Mouse (Mus musculus) kidney, embryonic 16.5 days (tissue): Measurements from ENCODE around the gene Clec12b. TPM values are rescaled to one million over a fixed set of nuclear protein-coding genes. Genes with fewer than 3 reads are reported as not detected.

Experiments used
- ATAC-seq: fragments of 200-750 bp; cut with Nextera tagmentation; 2 replicates; pipeline ENCODE4 v1.8.0; 2017; ENCODE audit warnings: moderate TSS enrichment; ENCODE audit not compliant: low FRiP score, low TSS enrichment
- H3K27ac ChIP-seq: fragments of 300-500 bp; sonication (generic); 2 replicates; pipeline ENCODE4 v1.5.1; 2014; ENCODE audit warnings: low read length
- H3K27me3 ChIP-seq: fragments of 300-500 bp; sonication (generic); 2 replicates; pipeline ENCODE4 v1.6.1; 2014; ENCODE audit warnings: low read length, control low read depth, mixed read lengths; ENCODE audit not compliant: insufficient read depth
- H3K36me3 ChIP-seq: fragments of 300-500 bp; sonication (generic); 2 replicates; pipeline ENCODE4 v1.6.1; 2014; ENCODE audit warnings: low read length, control low read depth, mixed read lengths; ENCODE audit not compliant: insufficient read depth
- H3K4me1 ChIP-seq: fragments of 300-500 bp; sonication (generic); 2 replicates; pipeline ENCODE4 v1.6.1; 2014; ENCODE audit warnings: low read length, control low read depth, mixed read lengths; ENCODE audit not compliant: insufficient read depth
- H3K4me2 ChIP-seq: fragments of 300-500 bp; sonication (generic); replicated peaks from 2 replicates; pipeline ENCODE4 v1.6.1; 2014; ENCODE audit warnings: low read depth, low read length
- H3K4me3 ChIP-seq: fragments of 300-500 bp; sonication (generic); 2 replicates; pipeline ENCODE4 v1.5.1; 2014; ENCODE audit warnings: mild to moderate bottlenecking, low read length
- H3K9ac ChIP-seq: fragments of 300-500 bp; sonication (generic); replicated peaks from 2 replicates; pipeline ENCODE4 v1.6.1; 2014; ENCODE audit warnings: low read length
- H3K9me3 ChIP-seq: fragments of 300-500 bp; sonication (generic); 2 replicates; pipeline ENCODE4 v1.6.1; 2016; ENCODE audit warnings: low read length, control low read depth
- WGBS: fragments of 180-500 bp; shearing (Covaris S2); extraction: QIAGEN DNeasy Blood & Tissue Kit; methylation state at CpG from one replicate; pipeline ENCODE4 v1.1.7; 2014; 5-methylcytosine and 5-hydroxymethylcytosine counted together
- polyA plus RNA-seq: library from polyadenylated mRNA; unstranded; fragments of >200 nt; fragmentation: Nextera tagmentation; extraction: Ambion mirVana; gene quantifications from 2 replicates; pipeline ENCODE4 v1.2.1, GENCODE M21; 2015

Gene Clec12b
- polyA plus RNA-seq, 1 experiment from 2014 or later, result 0.11 TPM

GRCm38 (mm10) chr6:129407324-129407723 lies 21.6 kb upstream of the Clec12b start:
- WGBS, result 26% methylated on average over 2 of the region's 2 CpGs
- no peaks in the 10 kb centered on the region for H3K36me3 ChIP-seq
- no peak overlapping the region for H3K4me3 ChIP-seq
- 0 out of 2 replicates have a peak, but pooled peaks cover 5% of the 10 kb centered on the region for H3K4me1 ChIP-seq
- no peak overlapping the region for H3K4me2 ChIP-seq
- no peak overlapping the region for H3K9ac ChIP-seq
- H3K9me3 ChIP-seq, result no peaks in the 10 kb centered on the region
- H3K27ac ChIP-seq, result peak overlapping the region; percentile 78
- ATAC-seq, result no peak
- no peaks in the 10 kb centered on the region for H3K27me3 ChIP-seq

GRCm38 (mm10) chr6:129405999-129406398 lies 20.3 kb upstream of the Clec12b start:
- no peaks in the 10 kb centered on the region for H3K27me3 ChIP-seq
- ATAC-seq, result no peak; the same call in 1 of the 2 replicates
- no peaks in the 10 kb centered on the region for H3K36me3 ChIP-seq
- H3K27ac ChIP-seq, result no peak overlapping the region
- H3K9me3 ChIP-seq, result no peaks in the 10 kb centered on the region
- no peak overlapping the region for H3K9ac ChIP-seq
- 0 out of 2 replicates have a peak, but pooled peaks cover 5% of the 10 kb centered on the region for H3K4me1 ChIP-seq
- H3K4me3 ChIP-seq, result no peak overlapping the region
- H3K4me2 ChIP-seq, result no peak overlapping the region

- no peaks in the 10 kb centered on the region for H3K27me3 ChIP-seq
- H3K4me1 ChIP-seq, result 0 out of 2 replicates have a peak, but pooled peaks cover 8% of the 10 kb centered on the region
- no peak overlapping the region for H3K4me3 ChIP-seq
- no peaks in the 10 kb centered on the region for H3K36me3 ChIP-seq
- H3K9ac ChIP-seq, result no peak overlapping the region
- no peaks in the 10 kb centered on the region for H3K9me3 ChIP-seq
- WGBS, result 57% methylated on average over 6 of the region's 6 CpGs
- no peak overlapping the region for H3K27ac ChIP-seq
- no peak for ATAC-seq
- H3K4me2 ChIP-seq, result no peak overlapping the region
These were observed 17.7 kb upstream of the Clec12b start for GRCm38 (mm10) chr6:129403391-129403790.

- no peak overlapping the region for H3K27ac ChIP-seq
- H3K27me3 ChIP-seq, result no peaks in the 10 kb centered on the region
- WGBS, result 88% methylated on average over 2 of the region's 2 CpGs
- no peaks in the 10 kb centered on the region for H3K9me3 ChIP-seq
- H3K4me3 ChIP-seq, result no peak overlapping the region
- no peak for ATAC-seq
- no peak overlapping the region for H3K4me2 ChIP-seq
- H3K9ac ChIP-seq, result no peak overlapping the region
- no peaks in the 10 kb centered on the region for H3K36me3 ChIP-seq
- 0 out of 2 replicates have a peak, but pooled peaks cover 11% of the 10 kb centered on the region for H3K4me1 ChIP-seq
These were observed 16.7 kb upstream of the Clec12b start for GRCm38 (mm10) chr6:129402404-129402803.

- no peak for ATAC-seq
- WGBS, result 47% methylated on average over 6 of the region's 6 CpGs
- H3K27me3 ChIP-seq, result no peaks in the 10 kb centered on the region
These were observed 14.3 kb upstream of the Clec12b start for GRCm38 (mm10) chr6:129399945-129400344.

GRCm38 (mm10) chr6:129396997-129397396 lies 11.3 kb upstream of the Clec12b start, which contains the start of gene Clec1b:
Gene Clec1b (plus strand): TSS chr6:129397297.
- no peaks in the 10 kb centered on the region for H3K36me3 ChIP-seq
- no peak within 1 kb of the TSS for H3K4me3 ChIP-seq
- 0 out of 2 replicates have a peak, but pooled peaks cover 6% of the 10 kb centered on the region for H3K4me1 ChIP-seq
- no peak within 1 kb of the TSS for H3K4me2 ChIP-seq
- WGBS, result 72% methylated on average over 8 of the region's 8 CpGs
- no peaks in the 10 kb centered on the region for H3K9me3 ChIP-seq
- ATAC-seq, result no peak
- no peak within 1 kb of the TSS for H3K9ac ChIP-seq
- H3K27ac ChIP-seq, result 0 out of 2 replicates have a peak within 1 kb of the TSS, but pooled peaks have one; percentile 56
- no peaks in the 10 kb centered on the region for H3K27me3 ChIP-seq

More at GRCm38 (mm10) chr6:129399945-129400344, 14.3 kb upstream of the Clec12b start:
- H3K9me3 ChIP-seq, result no peaks in the 10 kb centered on the region
- no peaks in the 10 kb centered on the region for H3K36me3 ChIP-seq
- no peak overlapping the region for H3K9ac ChIP-seq
- 0 out of 2 replicates have a peak, but pooled peaks cover 6% of the 10 kb centered on the region for H3K4me1 ChIP-seq
- H3K4me2 ChIP-seq, result no peak overlapping the region
- H3K27ac ChIP-seq, result no peak overlapping the region
- no peak overlapping the region for H3K4me3 ChIP-seq

- Histone ChIP-seq H3K27me3 (no peaks in the 10 kb centered on the region), H3K4me2 (no peak overlapping the region), H3K9ac (no peak overlapping the region), H3K4me3 (no peak overlapping the region), H3K4me1 (0 out of 2 replicates have a peak, but pooled peaks cover 4% of the 10 kb centered on the region), H3K36me3 (no peaks in the 10 kb centered on the region), H3K9me3 (no peaks in the 10 kb centered on the region), H3K27ac (no peak overlapping the region)
- 69% methylated on average over 6 of the region's 6 CpGs for WGBS
- ATAC-seq, result peak; percentile 71; the same call in 1 of the 2 replicates
These were observed 8.1 kb upstream of the Clec12b start for GRCm38 (mm10) chr6:129393732-129394131.

GRCm38 (mm10) chr6:129393087-129393720 lies 7.5 kb upstream of the Clec12b start:
- Histone ChIP-seq H3K27ac (no peak overlapping the region), H3K36me3 (no peaks in the 10 kb centered on the region), H3K4me1 (0 out of 2 replicates have a peak, but pooled peaks cover 2% of the 10 kb centered on the region), H3K27me3 (no peaks in the 10 kb centered on the region), H3K4me3 (no peak overlapping the region), H3K4me2 (no peak overlapping the region), H3K9me3 (no peaks in the 10 kb centered on the region), H3K9ac (no peak overlapping the region)
- WGBS, result 19% methylated on average over 2 of the region's 2 CpGs
- ATAC-seq, result no peak; the same call in 1 of the 2 replicates

- H3K4me3 ChIP-seq, result no peak overlapping the region
- no peak overlapping the region for H3K9ac ChIP-seq
- H3K27me3 ChIP-seq, result no peaks in the 10 kb centered on the region
- no peak for ATAC-seq
- no peak overlapping the region for H3K4me2 ChIP-seq
- WGBS, result 68% methylated on average over 4 of the region's 4 CpGs
- no peaks in the 10 kb centered on the region for H3K36me3 ChIP-seq
- H3K4me1 ChIP-seq, result no peaks in the 10 kb centered on the region
- H3K27ac ChIP-seq, result no peak overlapping the region
- no peaks in the 10 kb centered on the region for H3K9me3 ChIP-seq
These were observed 674 bp downstream of the Clec12b start for GRCm38 (mm10) chr6:129385000-129385399.

GRCm38 (mm10) chr6:129383466-129383865 lies 2.2 kb downstream of the Clec12b start:
- ATAC-seq, result no peak

More at GRCm38 (mm10) chr6:129383466-129383865, 2.2 kb downstream of the Clec12b start:
- no peaks in the 10 kb centered on the region for H3K36me3 ChIP-seq
- no peak overlapping the region for H3K9ac ChIP-seq
- H3K9me3 ChIP-seq, result no peaks in the 10 kb centered on the region
- no peak overlapping the region for H3K4me2 ChIP-seq
- no peak overlapping the region for H3K4me3 ChIP-seq
- H3K27me3 ChIP-seq, result no peaks in the 10 kb centered on the region
- WGBS, result 67% methylated on average over 3 of the region's 3 CpGs
- no peaks in the 10 kb centered on the region for H3K4me1 ChIP-seq
- no peak overlapping the region for H3K27ac ChIP-seq
